Mouse (Mus musculus): Measurements from ENCODE around the gene Pdzk1. TPM values are rescaled to one million over a fixed set of nuclear protein-coding genes. Genes with fewer than 3 reads are reported as not detected.
A peak's percentile ranks its signal among the peaks of the same experiment; 100 is the strongest.

Pdzk1 gene
- total RNA-seq (2021) = not detected
- polyA plus RNA-seq (2012; rRNA removed) = 0.10 TPM in 1 of 2 replicates, not detected in the other
- long read RNA-seq = 0 reads

DNA sequence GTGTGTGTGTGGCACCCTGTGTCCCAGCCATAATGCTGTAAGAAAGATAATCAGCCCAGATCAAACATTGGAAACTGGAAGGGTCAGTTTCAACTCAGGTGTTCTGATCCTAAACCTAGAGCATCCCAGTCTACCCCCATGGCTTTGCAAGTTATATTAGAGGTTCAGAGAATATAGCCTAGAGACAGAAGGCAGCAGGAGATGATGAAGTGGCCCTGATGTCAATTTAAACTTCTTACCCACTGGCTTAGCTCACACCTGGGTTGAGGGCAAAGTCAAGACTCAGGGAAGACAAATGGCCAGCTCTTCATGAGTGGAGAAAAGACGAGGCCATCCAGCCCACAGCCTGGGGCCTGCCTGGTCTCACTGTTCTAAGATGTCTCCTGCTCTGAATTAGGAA lies at the start of gene Pdzk1, which contains the start of gene Cd160:
TSS of gene Pdzk1 (plus strand) at position 301 of the 400 bp plus-strand sequence.
TSS of gene Cd160 (minus strand) at position 368 of the 400 bp plus-strand sequence.
- Histone ChIP-seq H3K27me3 (ENCODE audit: control insufficient read depth, insufficient read depth, low read length) (no peaks in the 10 kb centered on the region), H3K9ac (ENCODE audit: low read depth, low read length) (no peak within 1 kb of the TSS), H3K27ac (no peak within 1 kb of the TSS), H3K36me3 (ENCODE audit: control insufficient read depth, insufficient read depth, low read length) (no peaks in the 10 kb centered on the region), H3K79me2 (replicated peaks; ENCODE audit: control insufficient read depth, insufficient read depth, low read length) (no peaks in the 10 kb centered on the region), H3K4me3 (no peak within 1 kb of the TSS), H3K4me1 (ENCODE audit: control insufficient read depth, insufficient read depth, low read length) (no peaks in the 10 kb centered on the region)
- no peak for TF ChIP-seq POLR2A (IDR thresholded peaks at IDR 0.05; ENCODE audit: insufficient read depth, low read depth, low read length)
- TF ChIP-seq CTCF (IDR thresholded peaks at IDR 0.05) = no peak
- no peak for TF ChIP-seq EP300 (IDR thresholded peaks at IDR 0.05; ENCODE audit: insufficient read depth, low read depth, low read length)
- DNase-seq = no peak
- WGBS = 75% methylated on average over 1 of the region's 1 CpGs
- intact Hi-C loops (cut with DNase I) = no loop called here

DNA sequence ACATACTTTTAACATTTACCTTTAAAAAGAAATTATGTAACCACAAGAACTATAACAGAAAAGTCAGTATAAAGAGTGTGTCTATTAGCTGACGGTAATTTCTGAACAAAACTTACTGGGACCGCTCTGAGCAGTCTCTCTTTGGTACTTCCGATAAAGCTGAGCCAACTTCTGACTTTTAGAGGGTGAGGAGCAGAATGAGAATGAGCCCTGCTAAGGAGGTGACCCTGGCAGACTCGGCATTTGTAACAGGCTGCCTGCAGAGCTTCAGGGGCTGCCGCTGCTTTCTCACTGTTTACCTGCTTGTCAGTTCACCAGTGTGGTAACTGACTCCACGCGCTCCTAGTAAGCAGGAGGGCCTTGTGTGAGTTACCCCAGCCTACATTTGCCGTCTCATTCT lies 46.8 kb upstream of the Pdzk1 start:
- peaks cover 2% of the 10 kb centered on the region; the same call in 1 of the 2 replicates for H3K4me1 ChIP-seq (ENCODE audit: control insufficient read depth, insufficient read depth, low read length)

DNA sequence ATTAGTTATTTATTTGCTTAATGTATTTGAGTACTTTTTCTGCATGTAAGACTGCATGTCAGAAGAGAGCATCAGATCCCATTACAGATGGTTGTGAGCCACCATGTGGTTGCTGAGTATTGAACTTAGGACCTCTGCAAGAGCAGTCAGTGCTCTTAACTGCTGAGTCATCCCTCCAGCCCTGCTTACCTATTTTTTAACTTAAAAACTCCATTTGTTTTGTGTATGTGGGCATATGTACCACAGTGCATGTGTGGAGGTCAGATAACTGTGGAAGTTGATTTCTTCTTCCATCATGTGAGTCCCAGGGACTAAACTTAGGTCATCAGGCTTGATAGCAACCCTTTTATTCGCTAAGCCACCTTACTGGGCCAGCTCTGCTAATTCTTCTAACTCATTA lies 41.3 kb upstream of the Pdzk1 start:
- Histone ChIP-seq H3K4me3 (no peak overlapping the region), H3K36me3 (ENCODE audit: control insufficient read depth, insufficient read depth, low read length) (peaks cover 2% of the 10 kb centered on the region), H3K4me1 (ENCODE audit: control insufficient read depth, insufficient read depth, low read length) (no peaks in the 10 kb centered on the region), H3K9ac (ENCODE audit: low read depth, low read length) (no peak overlapping the region), H3K79me2 (replicated peaks; ENCODE audit: control insufficient read depth, insufficient read depth, low read length) (no peaks in the 10 kb centered on the region), H3K27me3 (ENCODE audit: control insufficient read depth, insufficient read depth, low read length) (no peaks in the 10 kb centered on the region), H3K27ac (no peak overlapping the region)
- no peak for DNase-seq
- intact Hi-C loops (cut with DNase I) = no loop called here
- TF ChIP-seq CTCF (IDR thresholded peaks at IDR 0.05) = no peak
- no peak for TF ChIP-seq EP300 (IDR thresholded peaks at IDR 0.05; ENCODE audit: insufficient read depth, low read depth, low read length)
- TF ChIP-seq POLR2A (IDR thresholded peaks at IDR 0.05; ENCODE audit: insufficient read depth, low read depth, low read length) = no peak
- 74% methylated on average over 1 of the region's 1 CpGs for whole genome bisulfite sequencing

More for the DNA sequence above, 46.8 kb upstream of the Pdzk1 start:
- no peak for DNase-seq
- Histone ChIP-seq H3K9ac (ENCODE audit: low read depth, low read length) (no peak overlapping the region), H3K27ac (no peak overlapping the region), H3K36me3 (ENCODE audit: control insufficient read depth, insufficient read depth, low read length) (peaks cover 2% of the 10 kb centered on the region; the same call in 1 of the 2 replicates), H3K27me3 (ENCODE audit: control insufficient read depth, insufficient read depth, low read length) (no peaks in the 10 kb centered on the region), H3K4me3 (no peak overlapping the region), H3K79me2 (replicated peaks; ENCODE audit: control insufficient read depth, insufficient read depth, low read length) (no peaks in the 10 kb centered on the region)
- 74% methylated on average over 8 of the region's 8 CpGs for WGBS
- intact Hi-C loops (cut with DNase I) = loop anchor here (5.0 kb wide), 1 partner anchor 45 kb away; no protein-coding TSS in a partner anchor
- TF ChIP-seq EP300 (IDR thresholded peaks at IDR 0.05; ENCODE audit: insufficient read depth, low read depth, low read length) (no peak), CTCF (IDR thresholded peaks at IDR 0.05) (no peak), POLR2A (IDR thresholded peaks at IDR 0.05; ENCODE audit: insufficient read depth, low read depth, low read length) (no peak)

DNA sequence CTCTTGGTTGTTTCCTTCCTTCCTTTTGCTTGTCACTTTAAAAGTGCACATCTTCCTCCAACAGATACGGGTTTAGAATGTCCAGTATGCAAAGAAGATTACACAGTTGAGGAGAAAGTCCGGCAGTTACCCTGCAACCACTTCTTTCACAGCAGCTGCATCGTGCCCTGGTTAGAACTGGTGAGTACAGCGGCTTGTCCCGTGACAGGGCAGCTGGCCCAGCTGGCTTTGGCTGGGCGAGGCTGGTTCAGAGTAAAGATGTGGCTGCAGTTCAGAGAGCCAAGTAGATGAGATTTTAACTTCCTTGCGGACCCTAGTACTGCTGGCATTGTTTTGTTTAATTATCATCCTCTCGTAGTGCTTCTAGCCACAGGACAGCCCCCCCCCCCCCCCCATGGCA lies 40.6 kb upstream of the Pdzk1 start:
- no peaks in the 10 kb centered on the region for H3K4me1 ChIP-seq (ENCODE audit: control insufficient read depth, insufficient read depth, low read length)
- peak in 1 of 2 experiments; percentile 33 for DNase-seq
- H3K79me2 ChIP-seq (replicated peaks; ENCODE audit: control insufficient read depth, insufficient read depth, low read length) = no peaks in the 10 kb centered on the region
- H3K4me3 ChIP-seq = no peak overlapping the region
- no peak overlapping the region for H3K27ac ChIP-seq
- TF ChIP-seq EP300 (IDR thresholded peaks at IDR 0.05; ENCODE audit: insufficient read depth, low read depth, low read length) (no peak), CTCF (IDR thresholded peaks at IDR 0.05) (no peak), POLR2A (IDR thresholded peaks at IDR 0.05; ENCODE audit: insufficient read depth, low read depth, low read length) (no peak)
- intact Hi-C loops (cut with DNase I) = no loop called here
- no peaks in the 10 kb centered on the region for H3K27me3 ChIP-seq (ENCODE audit: control insufficient read depth, insufficient read depth, low read length)
- no peak overlapping the region for H3K9ac ChIP-seq (ENCODE audit: low read depth, low read length)
- peaks cover 2% of the 10 kb centered on the region for H3K36me3 ChIP-seq (ENCODE audit: control insufficient read depth, insufficient read depth, low read length)
- WGBS = 63% methylated on average over 8 of the region's 8 CpGs

DNA sequence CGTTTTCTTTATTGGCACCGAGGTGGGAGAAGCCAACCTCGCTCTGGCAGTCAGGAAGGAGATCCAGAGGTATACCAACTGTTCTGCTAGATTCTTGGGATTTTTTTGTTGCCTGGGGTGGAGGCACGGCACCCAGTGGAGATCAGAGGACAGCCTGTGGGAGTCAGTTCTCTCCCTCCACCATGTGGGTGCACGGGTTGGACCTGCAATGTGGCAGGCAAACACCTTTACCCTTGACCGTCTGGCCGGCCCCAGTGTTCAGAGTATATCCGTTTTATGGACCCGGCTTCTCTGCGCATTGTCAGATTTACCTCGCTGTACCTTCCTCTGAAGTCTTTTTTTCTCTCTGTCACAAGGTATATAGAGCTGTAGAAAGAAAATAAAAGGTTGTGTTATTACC lies 28.8 kb upstream of the Pdzk1 start:
- TF ChIP-seq CTCF (IDR thresholded peaks at IDR 0.05) = no peak
- TF ChIP-seq EP300 (IDR thresholded peaks at IDR 0.05; ENCODE audit: insufficient read depth, low read depth, low read length) = no peak
- no peak for TF ChIP-seq POLR2A (IDR thresholded peaks at IDR 0.05; ENCODE audit: insufficient read depth, low read depth, low read length)
- no peak for DNase-seq
- Histone ChIP-seq H3K4me3 (no peak overlapping the region), H3K27ac (no peak overlapping the region), H3K4me1 (ENCODE audit: control insufficient read depth, insufficient read depth, low read length) (no peaks in the 10 kb centered on the region), H3K36me3 (ENCODE audit: control insufficient read depth, insufficient read depth, low read length) (no peaks in the 10 kb centered on the region), H3K79me2 (replicated peaks; ENCODE audit: control insufficient read depth, insufficient read depth, low read length) (no peaks in the 10 kb centered on the region), H3K27me3 (ENCODE audit: control insufficient read depth, insufficient read depth, low read length) (no peaks in the 10 kb centered on the region), H3K9ac (ENCODE audit: low read depth, low read length) (no peak overlapping the region)
- 83% methylated on average over 11 of the region's 11 CpGs for WGBS
- intact Hi-C loops (cut with DNase I) = no loop called here

DNA sequence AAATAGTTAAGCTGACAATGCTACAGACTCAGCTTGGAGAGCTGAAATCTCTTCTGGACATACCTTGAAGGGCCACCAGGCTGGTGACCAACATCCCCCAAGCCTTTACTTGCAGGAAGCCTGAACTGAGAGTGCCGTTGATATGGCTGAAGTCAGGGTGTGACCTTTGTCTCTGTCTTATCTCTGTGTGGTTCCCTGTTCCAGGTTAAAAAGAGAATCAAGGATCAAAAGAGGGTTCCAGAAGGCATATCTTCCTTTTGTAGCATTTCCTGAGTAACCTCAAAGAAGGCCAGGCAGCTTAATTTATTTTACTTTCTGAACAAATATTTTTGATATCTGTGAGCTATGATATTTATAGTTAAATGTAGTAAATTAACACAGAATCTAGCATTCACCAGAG lies 26.9 kb upstream of the Pdzk1 start:
- H3K27ac ChIP-seq = no peak overlapping the region

More for the DNA sequence above, 26.9 kb upstream of the Pdzk1 start:
- H3K4me1 ChIP-seq (ENCODE audit: control insufficient read depth, insufficient read depth, low read length) = no peaks in the 10 kb centered on the region
- DNase-seq = no peak
- H3K27me3 ChIP-seq (ENCODE audit: control insufficient read depth, insufficient read depth, low read length) = no peaks in the 10 kb centered on the region
- no peak overlapping the region for H3K9ac ChIP-seq (ENCODE audit: low read depth, low read length)
- no peak overlapping the region for H3K4me3 ChIP-seq
- TF ChIP-seq CTCF (IDR thresholded peaks at IDR 0.05) (no peak), POLR2A (IDR thresholded peaks at IDR 0.05; ENCODE audit: insufficient read depth, low read depth, low read length) (no peak), EP300 (IDR thresholded peaks at IDR 0.05; ENCODE audit: insufficient read depth, low read depth, low read length) (no peak)
- WGBS = 31% methylated on average over 1 of the region's 1 CpGs
- intact Hi-C loops (cut with DNase I) = no loop called here
- H3K36me3 ChIP-seq (ENCODE audit: control insufficient read depth, insufficient read depth, low read length) = no peaks in the 10 kb centered on the region
- H3K79me2 ChIP-seq (replicated peaks; ENCODE audit: control insufficient read depth, insufficient read depth, low read length) = no peaks in the 10 kb centered on the region
